Comparison of ENCODE assay signal across 17 mouse cellular contexts in genomic region chr6:48739780-48740055, GRCm38 (mm10). TPM values are rescaled to one million over a fixed set of nuclear protein-coding genes. Genes with fewer than 3 reads are reported as not detected.
DNase-seq lines count a peak whose midpoint lies in the region; ATAC-seq and TF ChIP-seq lines count a peak whose summit lies in the region.
"Had no signal": no experiment of that assay in that cellular context is flagged by ENCODE, and none has a peak within 500 bp of the region (broad histone marks: within the 10 kb centered on the region; RNA-seq: fewer than 3 reads in every experiment).

No protein-coding gene starts in this region.

- no peaks in the 10 kb centered on the region for H3K9me3 ChIP-seq in heart, embryonic 12.5 days (replicated peaks)
- H3K9me3 ChIP-seq in lung, embryonic 14.5 days (ENCODE audit: low read depth, low read length), result no peaks in the 10 kb centered on the region
- H3K9me3 ChIP-seq in heart, postnatal 0 days (replicated peaks; ENCODE audit: control insufficient read depth, low read length), result no peaks in the 10 kb centered on the region
- H3K9me3 ChIP-seq in hindbrain, embryonic 14.5 days (ENCODE audit: control insufficient read depth, low read length), result no peaks in the 10 kb centered on the region
- H3K9me3 ChIP-seq: forebrain, embryonic 15.5 days; limb, embryonic 12.5 days; midbrain, embryonic 10.5 days had no signal

- TF ChIP-seq POLR2A in olfactory bulb, adult 2 months (IDR thresholded peaks at IDR 0.05; ENCODE audit: insufficient read depth, low read depth, low read length), result no peak

- 62% methylated on average over 3 of the region's 3 CpGs for WGBS in heart, embryonic 12.5 days
- WGBS in lung, embryonic 14.5 days, result 73% methylated on average over 3 of the region's 3 CpGs
- 67% methylated on average over 3 of the region's 3 CpGs for WGBS in heart, postnatal 0 days
- WGBS in olfactory bulb, adult 2 months, result 87% methylated on average over 3 of the region's 3 CpGs
- 87% methylated on average over 3 of the region's 3 CpGs for WGBS in hindbrain, embryonic 14.5 days

- no peak for ATAC-seq in heart, embryonic 12.5 days (ENCODE audit: insufficient number of reproducible peaks, low FRiP score)
- no peak for ATAC-seq in lung, embryonic 14.5 days (ENCODE audit: insufficient read depth)
- no peak for ATAC-seq in heart, postnatal 0 days (ENCODE audit: insufficient read depth, low read depth)
- ATAC-seq in hindbrain, embryonic 14.5 days (ENCODE audit: low FRiP score), result no peak
- ATAC-seq: forebrain, embryonic 15.5 days had no signal

- no peak for TF ChIP-seq EP300 in heart, postnatal 0 days (IDR thresholded peaks at IDR 0.05; ENCODE audit: low read depth)

- peak overlapping the region; percentile 56 for H3K4me2 ChIP-seq in heart, embryonic 12.5 days
- peak overlapping the region; percentile 85 for H3K4me2 ChIP-seq in lung, embryonic 14.5 days
- peak overlapping the region; percentile 54 for H3K4me2 ChIP-seq in heart, postnatal 0 days (ENCODE audit: low read depth, low read length)
- no peak overlapping the region for H3K4me2 ChIP-seq in hindbrain, embryonic 14.5 days (replicated peaks)
- H3K4me2 ChIP-seq: forebrain, embryonic 15.5 days; limb, embryonic 12.5 days had no signal

- no peak for TF ChIP-seq CTCF in lung, embryonic 14.5 days (IDR thresholded peaks at IDR 0.05; ENCODE audit: low read depth)
- TF ChIP-seq CTCF in heart, postnatal 0 days (IDR thresholded peaks at IDR 0.05; ENCODE audit: low read depth), result no peak
- no peak for TF ChIP-seq CTCF in olfactory bulb, adult 2 months (IDR thresholded peaks at IDR 0.05; ENCODE audit: insufficient read depth, low read depth, low read length)

- peaks cover 25% of the 10 kb centered on the region for H3K4me1 ChIP-seq in heart, embryonic 12.5 days (replicated peaks)
- H3K4me1 ChIP-seq in lung, embryonic 14.5 days (ENCODE audit: insufficient read depth), result peaks cover 14% of the 10 kb centered on the region; the same call in 1 of the 2 replicates
- peaks cover 10% of the 10 kb centered on the region; the same call in 1 of the 2 replicates for H3K4me1 ChIP-seq in heart, postnatal 0 days (ENCODE audit: control insufficient read depth, insufficient read depth)
- H3K4me1 ChIP-seq in olfactory bulb, adult 2 months (ENCODE audit: control insufficient read depth, insufficient read depth, low read length), result peaks cover 15% of the 10 kb centered on the region
- peaks cover 8% of the 10 kb centered on the region; the same call in 1 of the 2 replicates for H3K4me1 ChIP-seq in hindbrain, embryonic 14.5 days (replicated peaks; ENCODE audit: control insufficient read depth, insufficient read depth, low read length)

- no peak overlapping the region for H3K9ac ChIP-seq in heart, embryonic 12.5 days
- 0 out of 2 replicates have a peak overlapping the region, but pooled peaks have one; percentile 21 for H3K9ac ChIP-seq in lung, embryonic 14.5 days
- H3K9ac ChIP-seq in heart, postnatal 0 days (replicated peaks; ENCODE audit: low read depth, low read length), result peak overlapping the region; percentile 27; the same call in 1 of the 2 replicates
- no peak overlapping the region for H3K9ac ChIP-seq in hindbrain, embryonic 14.5 days
- H3K9ac ChIP-seq: forebrain, embryonic 15.5 days; limb, embryonic 12.5 days had no signal

- intact Hi-C loops in heart, postnatal 14 days (cut with DNase I), result loop anchor here (2.0 to 10.0 kb wide), 2 partner anchors 35 to 295 kb away; partner anchors contain the start of genes Sspo and Zfp467

- H3K4me3 ChIP-seq in heart, embryonic 12.5 days, result peak overlapping the region; percentile 33
- H3K4me3 ChIP-seq in lung, embryonic 14.5 days (ENCODE audit: low read depth, low read length), result peak overlapping the region; percentile 22; the same call in 1 of the 2 replicates
- H3K4me3 ChIP-seq in heart, postnatal 0 days (ENCODE audit: low read depth, low read length), result peak overlapping the region; percentile 42
- H3K4me3 ChIP-seq in olfactory bulb, adult 2 months (ENCODE audit: insufficient read depth, low read depth, low read length), result no peak overlapping the region
- no peak overlapping the region for H3K4me3 ChIP-seq in hindbrain, embryonic 14.5 days (replicated peaks; ENCODE audit: low read length)
- H3K4me3 ChIP-seq: forebrain, embryonic 15.5 days; limb, embryonic 12.5 days; midbrain, embryonic 10.5 days had no signal

- no peaks in the 10 kb centered on the region for H3K36me3 ChIP-seq in heart, embryonic 12.5 days
- H3K36me3 ChIP-seq in lung, embryonic 14.5 days (ENCODE audit: insufficient read depth), result no peaks in the 10 kb centered on the region
- H3K36me3 ChIP-seq in heart, postnatal 0 days (replicated peaks; ENCODE audit: control insufficient read depth, insufficient read depth, low read length), result no peaks in the 10 kb centered on the region
- H3K36me3 ChIP-seq in hindbrain, embryonic 14.5 days (replicated peaks; ENCODE audit: control insufficient read depth, insufficient read depth), result no peaks in the 10 kb centered on the region
- H3K36me3 ChIP-seq: forebrain, embryonic 15.5 days; limb, embryonic 12.5 days; midbrain, embryonic 10.5 days had no signal

- peaks cover 37% of the 10 kb centered on the region for H3K27me3 ChIP-seq in heart, embryonic 12.5 days (replicated peaks)
- peaks cover 15% of the 10 kb centered on the region for H3K27me3 ChIP-seq in lung, embryonic 14.5 days (ENCODE audit: insufficient read depth, low read length)
- H3K27me3 ChIP-seq in heart, postnatal 0 days (ENCODE audit: control insufficient read depth, insufficient read depth, low read length), result peaks cover 31% of the 10 kb centered on the region
- peaks cover 21% of the 10 kb centered on the region for H3K27me3 ChIP-seq in hindbrain, embryonic 14.5 days (ENCODE audit: control insufficient read depth, insufficient read depth, low read length)

- DNase-seq in heart, postnatal 14 days, result no peak
- DNase-seq in lung, embryonic 14.5 days, result no peak
- DNase-seq in lung, postnatal 14 days, result no peak
- no peak for DNase-seq in heart, postnatal 0 days (ENCODE audit: low spot score)
- no peak for DNase-seq in cerebellum, adult 8-10 months
- no peak for DNase-seq in hindbrain, embryonic 14.5 days (ENCODE audit: low spot score)
- DNase-seq: cerebellum, postnatal 14 days; gastrocnemius, postnatal 36 days had no signal

- peak overlapping the region; percentile 74; the same call in 1 of the 2 replicates for H3K27ac ChIP-seq in heart, embryonic 12.5 days (ENCODE audit: poor library complexity, severe bottlenecking)
- no peak overlapping the region for H3K27ac ChIP-seq in lung, embryonic 14.5 days (ENCODE audit: low read depth)
- H3K27ac ChIP-seq in heart, postnatal 0 days (ENCODE audit: low read depth), result peak overlapping the region; percentile 81
- H3K27ac ChIP-seq in olfactory bulb, adult 2 months (ENCODE audit: insufficient read depth, low read depth, low read length), result 0 out of 2 replicates have a peak overlapping the region, but pooled peaks have one; percentile 48
- H3K27ac ChIP-seq in hindbrain, embryonic 14.5 days, result no peak overlapping the region
- H3K27ac ChIP-seq: forebrain, embryonic 15.5 days; limb, embryonic 12.5 days; midbrain, embryonic 10.5 days had no signal

RNA-seq across cellular contexts. Expression of gene Gimap1, which starts 0.9 kb away (rescaled TPM):
- 20.0 and 21.3 TPM in 2 replicates for polyA plus RNA-seq in heart, embryonic 12.5 days (2016; fragmentation: Nextera tagmentation; extraction: Ambion mirVana)
- total RNA-seq in heart, postnatal 14 days (2021), result 10 to 100 TPM; 14.6 to 15.7 TPM
- 35.3 and 37.2 TPM in 2 replicates for polyA plus RNA-seq in lung, embryonic 14.5 days (2014; fragmentation: Nextera tagmentation; extraction: Ambion mirVana)
- 14.5 and 19.7 TPM in 2 replicates for total RNA-seq in heart, postnatal 0 days (2014; rRNA removed; ENCODE audit: low replicate concordance)
- polyA plus RNA-seq in heart, postnatal 0 days (2015; fragmentation: Nextera tagmentation; extraction: Ambion mirVana), result 22.7 and 23.1 TPM in 2 replicates
- not detected in 2 replicates for polyA plus RNA-seq in olfactory bulb, adult 2 months (2012; ENCODE audit: insufficient read depth, insufficient read length, low replicate concordance, missing spikeins)
- polyA plus RNA-seq in hindbrain, embryonic 14.5 days (2014; fragmentation: Nextera tagmentation; extraction: Ambion mirVana), result 5.1 and 5.7 TPM in 2 replicates
- polyA plus RNA-seq: C2C12 had no signal

RNA-seq across cellular contexts. Expression of gene Gimap5, which starts 6.3 kb away (rescaled TPM):
- 5.3 and 6.9 TPM in 2 replicates for polyA plus RNA-seq in heart, embryonic 12.5 days (2016; fragmentation: Nextera tagmentation; extraction: Ambion mirVana)
- total RNA-seq in heart, postnatal 14 days (2021), result 1 to 10 TPM; 8.3 to 9.0 TPM
- 20.7 and 21.7 TPM in 2 replicates for polyA plus RNA-seq in lung, embryonic 14.5 days (2014; fragmentation: Nextera tagmentation; extraction: Ambion mirVana)
- total RNA-seq in heart, postnatal 0 days (2014; rRNA removed; ENCODE audit: low replicate concordance), result 8.4 and 46.7 TPM in 2 replicates
- 8.4 and 12.2 TPM in 2 replicates for polyA plus RNA-seq in heart, postnatal 0 days (2015; fragmentation: Nextera tagmentation; extraction: Ambion mirVana)
- not detected in 2 replicates for polyA plus RNA-seq in olfactory bulb, adult 2 months (2012; ENCODE audit: insufficient read depth, insufficient read length, low replicate concordance, missing spikeins)
- polyA plus RNA-seq in hindbrain, embryonic 14.5 days (2014; fragmentation: Nextera tagmentation; extraction: Ambion mirVana), result 1.7 and 2.1 TPM in 2 replicates
- polyA plus RNA-seq: C2C12 had no signal

RNA-seq across cellular contexts. Expression of gene Gimap7, which starts 21.3 kb away (rescaled TPM):
- polyA plus RNA-seq in heart, embryonic 12.5 days (2016; fragmentation: Nextera tagmentation; extraction: Ambion mirVana), result not detected in 2 replicates
- total RNA-seq in heart, postnatal 14 days (2021), result under 1 TPM; 0.22 to 0.24 TPM
- not detected in 2 replicates for polyA plus RNA-seq in lung, embryonic 14.5 days (2014; fragmentation: Nextera tagmentation; extraction: Ambion mirVana)
- total RNA-seq in heart, postnatal 0 days (2014; rRNA removed; ENCODE audit: low replicate concordance), result not detected in 2 replicates
- polyA plus RNA-seq in heart, postnatal 0 days (2015; fragmentation: Nextera tagmentation; extraction: Ambion mirVana), result not detected in 2 replicates
- not detected in 2 replicates for polyA plus RNA-seq in olfactory bulb, adult 2 months (2012; ENCODE audit: insufficient read depth, insufficient read length, low replicate concordance, missing spikeins)
- not detected in 2 replicates for polyA plus RNA-seq in hindbrain, embryonic 14.5 days (2014; fragmentation: Nextera tagmentation; extraction: Ambion mirVana)
- total RNA-seq: gastrocnemius, postnatal 36 days; layer of hippocampus, postnatal 10 days had no signal
- polyA plus RNA-seq: brain, embryonic 14.5 days; C2C12; embryonic facial prominence, embryonic 14.5 days; forebrain, embryonic 15.5 days; limb, embryonic 12.5 days; midbrain, embryonic 10.5 days had no signal

RNA-seq across cellular contexts. Expression of gene Gm28053, which starts 21.3 kb away (rescaled TPM):
- polyA plus RNA-seq in heart, embryonic 12.5 days (2016; fragmentation: Nextera tagmentation; extraction: Ambion mirVana), result 2.4 and 3.6 TPM in 2 replicates
- total RNA-seq in heart, postnatal 14 days (2021), result 1 to 10 TPM; 3.5 to 7.9 TPM
- 3.8 and 3.9 TPM in 2 replicates for polyA plus RNA-seq in lung, embryonic 14.5 days (2014; fragmentation: Nextera tagmentation; extraction: Ambion mirVana)
- not detected in 2 replicates for total RNA-seq in heart, postnatal 0 days (2014; rRNA removed; ENCODE audit: low replicate concordance)
- polyA plus RNA-seq in heart, postnatal 0 days (2015; fragmentation: Nextera tagmentation; extraction: Ambion mirVana), result 3.0 and 4.1 TPM in 2 replicates
- polyA plus RNA-seq in olfactory bulb, adult 2 months (2012; ENCODE audit: insufficient read depth, insufficient read length, low replicate concordance, missing spikeins), result not detected in 2 replicates
- 0.71 TPM in 1 of 2 replicates, not detected in the other for polyA plus RNA-seq in hindbrain, embryonic 14.5 days (2014; fragmentation: Nextera tagmentation; extraction: Ambion mirVana)
- total RNA-seq: gastrocnemius, postnatal 36 days; layer of hippocampus, postnatal 10 days had no signal
- polyA plus RNA-seq: C2C12; embryonic facial prominence, embryonic 14.5 days; forebrain, embryonic 15.5 days had no signal

RNA-seq across cellular contexts. Expression of gene Gimap3, which starts 30.9 kb away (rescaled TPM):
- polyA plus RNA-seq in heart, embryonic 12.5 days (2016; fragmentation: Nextera tagmentation; extraction: Ambion mirVana), result not detected in 2 replicates
- under 1 TPM; 0.67 to 0.68 TPM for total RNA-seq in heart, postnatal 14 days (2021)
- polyA plus RNA-seq in lung, embryonic 14.5 days (2014; fragmentation: Nextera tagmentation; extraction: Ambion mirVana), result not detected in 2 replicates
- total RNA-seq in heart, postnatal 0 days (2014; rRNA removed; ENCODE audit: low replicate concordance), result not detected in 2 replicates
- 0.08 TPM in 1 of 2 replicates, not detected in the other for polyA plus RNA-seq in heart, postnatal 0 days (2015; fragmentation: Nextera tagmentation; extraction: Ambion mirVana)
- polyA plus RNA-seq in olfactory bulb, adult 2 months (2012; ENCODE audit: insufficient read depth, insufficient read length, low replicate concordance, missing spikeins), result not detected in 2 replicates
- polyA plus RNA-seq in hindbrain, embryonic 14.5 days (2014; fragmentation: Nextera tagmentation; extraction: Ambion mirVana), result not detected in 2 replicates
- total RNA-seq: gastrocnemius, postnatal 36 days; layer of hippocampus, postnatal 10 days had no signal
- polyA plus RNA-seq: brain, embryonic 14.5 days; C2C12; embryonic facial prominence, embryonic 14.5 days; forebrain, embryonic 15.5 days; limb, embryonic 12.5 days; midbrain, embryonic 10.5 days had no signal

Comparison
In these comparisons a context has a peak if more than half of its experiments do, and no peak if none do; other contexts are left out.
1. H3K9ac ChIP-seq: peak in lung, embryonic 14.5 days (single experiment) and heart, postnatal 0 days (single experiment); none in heart, embryonic 12.5 days (single experiment) and hindbrain, embryonic 14.5 days (single experiment).
2. H3K27ac ChIP-seq: peak in heart, embryonic 12.5 days (single experiment), heart, postnatal 0 days (single experiment) and olfactory bulb, adult 2 months (single experiment); none in lung, embryonic 14.5 days (single experiment) and hindbrain, embryonic 14.5 days (single experiment).
3. H3K4me3 ChIP-seq: peak in heart, embryonic 12.5 days (single experiment), lung, embryonic 14.5 days (single experiment) and heart, postnatal 0 days (single experiment); none in olfactory bulb, adult 2 months (single experiment) and hindbrain, embryonic 14.5 days (single experiment).